Mouse (Mus musculus) myocyte (in vitro differentiated cells): ENCODE data around the gene Osm. TPM values are rescaled to one million over a fixed set of nuclear protein-coding genes. Genes with fewer than 3 reads are reported as not detected.
A peak's percentile ranks its signal among the peaks of the same experiment; 100 is the strongest.

Experiments
- H3K27me3 ChIP-seq: one replicate; pipeline ENCODE4 v1.6.1; 2011; ENCODE audit not compliant: control insufficient read depth, insufficient read depth, insufficient read length
- H3K36me3 ChIP-seq: one replicate; pipeline ENCODE4 v1.6.1; 2011; ENCODE audit not compliant: control insufficient read depth, insufficient read depth
- H3K4me2 ChIP-seq: one replicate; pipeline ENCODE4 v1.6.1; 2011; ENCODE audit warnings: low read depth, control low read depth
- H3K4me3 ChIP-seq: one replicate; pipeline ENCODE4 v1.5.1; 2011; ENCODE audit warnings: mild to moderate bottlenecking, control low read depth, moderate library complexity
- H3K79me2 ChIP-seq: one replicate; pipeline ENCODE4 v1.6.1; 2011; ENCODE audit not compliant: control insufficient read depth, insufficient read depth
- H3ac ChIP-seq: one replicate; pipeline ENCODE4 v1.6.1; 2011; ENCODE audit not compliant: control insufficient read depth, insufficient read length
- CEBPB ChIP-seq: IDR thresholded peaks from 2 replicates; pipeline ENCODE4 v1.6.1; 2011; ENCODE audit warnings: mild to moderate bottlenecking, moderate library complexity; ENCODE audit not compliant: poor library complexity, insufficient read depth, severe bottlenecking
- E2F4 ChIP-seq: IDR thresholded peaks from one replicate; pipeline ENCODE4 v1.6.1; 2011; ENCODE audit warnings: mild to moderate bottlenecking, control low read depth, moderate library complexity; ENCODE audit not compliant: insufficient read depth
- MAX ChIP-seq: IDR thresholded peaks from one replicate; pipeline ENCODE4 v1.6.1; 2011; ENCODE audit warnings: low read depth, mild to moderate bottlenecking, control low read depth
- MYOD1 ChIP-seq, 3 experiments: IDR thresholded peaks; one replicate each; pipeline ENCODE4 v1.6.1; 2011; ENCODE audit warnings: control low read depth in 2 of 3, low read depth in 2 of 3, mild to moderate bottlenecking in 2 of 3, moderate library complexity in 1 of 3; ENCODE audit not compliant: insufficient read length in 2 of 3, control insufficient read depth in 1 of 3
- MYOG ChIP-seq, 3 experiments: IDR thresholded peaks; one replicate each; pipeline ENCODE4 v1.6.1; 2011; ENCODE audit warnings: control low read depth in 2 of 3, low read depth in 2 of 3, mild to moderate bottlenecking in 2 of 3; ENCODE audit not compliant: insufficient read length in 2 of 3, control insufficient read depth in 1 of 3, insufficient read depth in 1 of 3
- POLR2A ChIP-seq: IDR thresholded peaks from one replicate; pipeline ENCODE4 v1.6.1; 2011; ENCODE audit warnings: low read depth, mild to moderate bottlenecking, control low read depth, moderate library complexity; ENCODE audit not compliant: insufficient read length
- POLR2AphosphoS2 ChIP-seq: IDR thresholded peaks from one replicate; pipeline ENCODE4 v1.6.1; 2011; ENCODE audit warnings: low read depth, control low read depth; ENCODE audit not compliant: insufficient read length
- REST ChIP-seq: IDR thresholded peaks from one replicate; pipeline ENCODE4 v1.6.1; 2011; ENCODE audit warnings: mild to moderate bottlenecking, control low read depth, moderate library complexity; ENCODE audit not compliant: insufficient read depth, insufficient read length
- SRF ChIP-seq: IDR thresholded peaks from one replicate; pipeline ENCODE4 v1.6.1; 2011; ENCODE audit warnings: low read depth; ENCODE audit not compliant: control insufficient read depth, insufficient read length
- TCF12 ChIP-seq: IDR thresholded peaks from one replicate; pipeline ENCODE4 v1.6.1; 2011; ENCODE audit warnings: mild to moderate bottlenecking, control low read depth; ENCODE audit not compliant: poor library complexity, insufficient read depth, severe bottlenecking
- TCF3 ChIP-seq: IDR thresholded peaks from one replicate; pipeline ENCODE4 v1.6.1; 2011; ENCODE audit warnings: low read depth, control low read depth; ENCODE audit not compliant: insufficient read length
- USF1 ChIP-seq: IDR thresholded peaks from one replicate; pipeline ENCODE4 v1.6.1; 2011; ENCODE audit warnings: low read depth, mild to moderate bottlenecking, control low read depth, moderate library complexity
- polyA plus RNA-seq: library from polyadenylated mRNA; unstranded; fragments of >200 nt; fragmentation: generic; extraction: Trizol; gene quantifications from one replicate; pipeline ENCODE4 v1.2.1, GENCODE M21; 2012; ENCODE audit warnings: missing spikeins

Osm gene
- polyA plus RNA-seq, 1 experiment = not detected

DNA sequence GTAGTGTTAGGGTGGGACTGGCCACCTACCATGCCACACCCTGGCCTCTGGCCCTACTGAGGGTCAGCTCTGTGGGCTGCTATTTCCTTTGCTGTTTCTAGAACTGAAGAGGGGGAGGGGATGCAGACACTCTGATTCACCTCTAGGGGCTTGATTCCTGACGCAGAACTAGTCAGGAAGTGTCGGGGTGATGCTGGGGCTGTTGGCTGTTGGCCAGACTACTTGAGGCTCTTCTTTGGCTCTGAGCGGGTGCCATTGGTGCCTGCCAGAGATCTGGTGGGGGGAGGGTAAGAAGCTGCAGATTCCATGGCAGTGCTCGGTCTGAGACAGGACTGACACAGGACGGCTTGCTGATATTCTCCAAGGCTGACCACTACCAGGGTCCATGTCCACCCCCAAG, 25.7 kb downstream of the Osm start:
- no peaks in the 10 kb centered on the region for H3K27me3 ChIP-seq
- H3K4me2 ChIP-seq = no peak overlapping the region
- no peak overlapping the region for H3K4me3 ChIP-seq
- TF ChIP-seq TCF12 (no peak), CEBPB (no peak), MYOD1 (IDR thresholded peaks at IDR 0.05; ENCODE audit: control insufficient read depth in 1 of 3, insufficient read length in 2 of 3, low read depth in 2 of 3) (no peak), REST (no peak), POLR2AphosphoS2 (no peak), USF1 (no peak), MYOG (IDR thresholded peaks at IDR 0.05; ENCODE audit: control insufficient read depth in 1 of 3, insufficient read depth in 1 of 3, insufficient read length in 2 of 3, low read depth in 2 of 3) (no peak), POLR2A (no peak), E2F4 (no peak), SRF (no peak)
- H3K36me3 ChIP-seq = no peaks in the 10 kb centered on the region
- H3ac ChIP-seq = no peak overlapping the region
- peaks cover 5% of the 10 kb centered on the region for H3K79me2 ChIP-seq

GRCm38 (mm10) chr11:4262847-4263246, 26.6 kb downstream of the Osm start:
- no peaks in the 10 kb centered on the region for H3K27me3 ChIP-seq
- no peaks in the 10 kb centered on the region for H3K36me3 ChIP-seq
- TF ChIP-seq TCF12 = no peak
- TF ChIP-seq MAX = no peak
- no peak for TF ChIP-seq REST
- TF ChIP-seq USF1 = no peak
- no peak for TF ChIP-seq TCF3
- TF ChIP-seq MYOD1 (IDR thresholded peaks at IDR 0.05; ENCODE audit: control insufficient read depth in 1 of 3, insufficient read length in 2 of 3, low read depth in 2 of 3) = no peak
- no peak for TF ChIP-seq MYOG (IDR thresholded peaks at IDR 0.05; ENCODE audit: control insufficient read depth in 1 of 3, insufficient read depth in 1 of 3, insufficient read length in 2 of 3, low read depth in 2 of 3)
- TF ChIP-seq E2F4 = no peak
- TF ChIP-seq POLR2AphosphoS2 = no peak
- no peak for TF ChIP-seq CEBPB
- no peak for TF ChIP-seq SRF
- no peak for TF ChIP-seq POLR2A
- peaks cover 5% of the 10 kb centered on the region for H3K79me2 ChIP-seq
- no peak overlapping the region for H3K4me2 ChIP-seq
- no peak overlapping the region for H3K4me3 ChIP-seq
- no peak overlapping the region for H3ac ChIP-seq

DNA sequence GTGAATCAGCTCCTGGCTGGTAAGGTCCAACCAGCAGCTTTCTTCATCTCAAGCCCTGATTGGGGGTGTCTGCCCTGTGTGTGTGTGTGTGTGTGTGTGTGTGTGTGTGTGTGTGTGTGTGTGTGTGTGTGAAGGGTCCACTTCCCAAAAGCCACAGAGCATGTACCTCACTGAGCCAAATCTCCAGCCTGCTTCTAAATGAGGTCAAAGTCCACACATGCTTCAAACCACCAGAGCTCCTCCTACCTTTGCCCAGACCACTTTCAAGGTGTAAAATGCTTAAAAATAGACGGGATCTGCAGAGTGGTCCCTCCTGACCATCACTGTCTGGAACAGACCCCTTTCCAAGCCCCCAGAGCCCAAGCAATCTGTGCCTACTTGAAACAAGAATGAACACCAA, 27.1 kb downstream of the Osm start:
- Histone ChIP-seq H3K27me3 (no peaks in the 10 kb centered on the region), H3K4me3 (no peak overlapping the region), H3K79me2 (peaks cover 5% of the 10 kb centered on the region), H3K36me3 (no peaks in the 10 kb centered on the region), H3ac (no peak overlapping the region), H3K4me2 (no peak overlapping the region)
- no peak for TF ChIP-seq CEBPB
- TF ChIP-seq SRF = no peak
- TF ChIP-seq MYOD1 (IDR thresholded peaks at IDR 0.05; ENCODE audit: control insufficient read depth in 1 of 3, insufficient read length in 2 of 3, low read depth in 2 of 3) = no peak
- TF ChIP-seq MYOG (IDR thresholded peaks at IDR 0.05; ENCODE audit: control insufficient read depth in 1 of 3, insufficient read depth in 1 of 3, insufficient read length in 2 of 3, low read depth in 2 of 3) = no peak
- no peak for TF ChIP-seq E2F4
- TF ChIP-seq POLR2A = no peak
- no peak for TF ChIP-seq MAX
- no peak for TF ChIP-seq POLR2AphosphoS2
- TF ChIP-seq USF1 = no peak

GRCm38 (mm10) chr11:4264066-4264465, 27.8 kb downstream of the Osm start:
- no peaks in the 10 kb centered on the region for H3K36me3 ChIP-seq
- peak overlapping the region; percentile 46 for H3K4me2 ChIP-seq
- no peak overlapping the region for H3K4me3 ChIP-seq
- H3ac ChIP-seq = no peak overlapping the region
- peaks cover 5% of the 10 kb centered on the region for H3K79me2 ChIP-seq
- TF ChIP-seq POLR2AphosphoS2 = no peak
- peak in 1 of 3 experiments; percentile 3 for TF ChIP-seq MYOD1 (IDR thresholded peaks at IDR 0.05; ENCODE audit: control insufficient read depth in 1 of 3, insufficient read length in 2 of 3, low read depth in 2 of 3)
- no peaks in the 10 kb centered on the region for H3K27me3 ChIP-seq

DNA sequence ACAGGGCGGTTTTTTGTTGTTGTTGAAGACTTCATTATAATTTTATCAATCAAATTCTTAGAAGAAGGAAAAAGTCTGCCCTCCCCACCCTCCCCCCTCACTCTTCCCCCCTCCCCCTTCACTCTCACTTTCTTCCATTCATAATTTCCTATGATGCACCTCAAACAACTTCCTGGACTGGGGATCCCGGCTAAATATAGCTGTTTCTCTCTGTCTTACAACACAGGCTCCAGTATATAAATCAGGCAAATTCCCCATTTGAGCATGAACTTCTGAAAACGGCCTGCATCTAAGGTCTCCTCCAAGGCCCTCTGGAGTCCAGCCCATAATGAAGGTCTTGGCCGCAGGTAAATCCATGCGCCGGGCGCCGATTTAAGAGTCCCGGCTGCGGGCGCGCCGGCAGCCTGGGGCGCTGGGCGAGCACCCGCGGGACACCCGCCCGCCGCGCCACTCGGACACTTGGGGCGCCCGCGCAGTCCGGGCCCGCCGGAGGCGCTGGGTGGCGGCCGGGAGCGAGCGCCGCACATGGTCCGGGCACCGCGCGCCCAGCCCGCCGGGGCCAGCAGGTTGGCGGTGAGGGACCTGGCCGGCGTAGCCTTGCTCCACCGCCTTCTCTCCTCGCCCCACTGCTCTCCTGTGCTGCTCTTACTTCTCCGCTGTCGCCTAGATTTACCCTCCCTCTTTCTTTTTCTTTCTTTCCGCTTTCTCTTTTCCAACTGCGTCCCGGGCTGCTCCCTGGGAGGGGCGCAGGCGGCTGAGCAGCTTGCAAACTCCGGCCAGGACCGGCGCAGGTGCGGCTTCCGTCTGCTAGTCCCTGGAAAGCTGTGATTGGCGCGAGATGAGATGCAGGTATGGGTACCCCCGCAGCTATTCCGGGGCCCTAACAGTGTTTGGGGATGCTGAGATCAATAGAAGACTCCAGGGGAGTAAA, 30.3 kb downstream of the Osm start:
- H3K36me3 ChIP-seq = no peaks in the 10 kb centered on the region
- peak overlapping the region; percentile 46 for H3K4me3 ChIP-seq
- TF ChIP-seq E2F4 (no peak), USF1 (no peak), POLR2AphosphoS2 (peak; percentile 18), TCF3 (no peak), SRF (no peak), REST (no peak), POLR2A (peak; percentile 72), TCF12 (no peak), CEBPB (no peak), MAX (no peak), MYOD1 (IDR thresholded peaks at IDR 0.05; ENCODE audit: control insufficient read depth in 1 of 3, insufficient read length in 2 of 3, low read depth in 2 of 3) (peak in 1 of 3 experiments; percentile 17), MYOG (IDR thresholded peaks at IDR 0.05; ENCODE audit: control insufficient read depth in 1 of 3, insufficient read depth in 1 of 3, insufficient read length in 2 of 3, low read depth in 2 of 3) (no peak)
- peaks cover 5% of the 10 kb centered on the region for H3K79me2 ChIP-seq
- H3K27me3 ChIP-seq = no peaks in the 10 kb centered on the region
- H3K4me2 ChIP-seq = peak overlapping the region; percentile 88
- H3ac ChIP-seq = peak overlapping the region; percentile 53
